Mouse (Mus musculus): ENCODE data around the gene Glb1. TPM values are rescaled to one million over a fixed set of nuclear protein-coding genes. Genes with fewer than 3 reads are reported as not detected.
A peak's percentile ranks its signal among the peaks of the same experiment; 100 is the strongest.

Gene Glb1
- total and polyA plus RNA-seq, 3 experiments = 7.0 to 15.7 TPM; not detected in 1

GRCm38 (mm10) chr9:114410313-114410862 lies 9.5 kb downstream of the Glb1 start:
- no peak for DNase-seq (ENCODE audit: low read depth, low spot score)
- Histone ChIP-seq H3K79me2 (ENCODE audit: control insufficient read depth, insufficient read depth, low read length, poor library complexity) (peaks cover 6% of the 10 kb centered on the region), H3K27ac (ENCODE audit: control insufficient read depth, low read depth, low read length) (no peak overlapping the region), H3K9me3 (replicated peaks; ENCODE audit: insufficient read depth, low read length) (no peaks in the 10 kb centered on the region), H3K9ac (ENCODE audit: control insufficient read depth, low read depth, low read length, poor library complexity, severe bottlenecking) (no peak overlapping the region), H3K4me3 (ENCODE audit: control insufficient read depth in 1 of 2, insufficient read depth in 1 of 2, low read depth in 2 of 2, low read length in 2 of 2) (no peak overlapping the region), H3K36me3 (ENCODE audit: control insufficient read depth in 1 of 2, insufficient read depth in 2 of 2, low read length in 2 of 2) (peaks cover 0 to 8% of the 10 kb centered on the region in 2 experiments; a peak in 3 of 4 replicates), H3K4me1 (ENCODE audit: control insufficient read depth in 1 of 2, insufficient read depth in 2 of 2, low read length in 2 of 2) (0 out of 4 replicates have a peak, but pooled peaks cover 0 to 3% of the 10 kb centered on the region in 2 experiments), H3K27me3 (ENCODE audit: control insufficient read depth in 1 of 2, insufficient read depth in 2 of 2, low read length in 2 of 2) (no peaks in the 10 kb centered on the region)
- TF ChIP-seq ELF1 (IDR thresholded peaks at IDR 0.05; ENCODE audit: low read depth, low read length) = no peak
- no peak for TF ChIP-seq TCF12 (IDR thresholded peaks at IDR 0.05; ENCODE audit: low read depth, low read length)
- TF ChIP-seq SMC3 (IDR thresholded peaks at IDR 0.05; ENCODE audit: low read depth, low read length) = no peak
- no peak for TF ChIP-seq GATA1 (IDR thresholded peaks at IDR 0.05; ENCODE audit: low read depth, low read length)
- no peak for TF ChIP-seq JUND (IDR thresholded peaks at IDR 0.05; ENCODE audit: low read depth, low read length)
- no peak for TF ChIP-seq MYB (IDR thresholded peaks at IDR 0.05; ENCODE audit: low read depth, low read length)
- TF ChIP-seq GABPA (IDR thresholded peaks at IDR 0.05; ENCODE audit: low read depth, low read length) = no peak
- no peak for TF ChIP-seq USF2 (IDR thresholded peaks at IDR 0.05; ENCODE audit: borderline replicate concordance in 1 of 2, insufficient read depth in 1 of 2, low read depth in 1 of 2, low read length in 2 of 2)
- no peak for TF ChIP-seq USF1 (IDR thresholded peaks at IDR 0.05; ENCODE audit: low read depth, low read length)

GRCm38 (mm10) chr9:114411295-114411694 lies 10.4 kb downstream of the Glb1 start:
- Histone ChIP-seq H3K27me3 (ENCODE audit: control insufficient read depth in 1 of 2, insufficient read depth in 2 of 2, low read length in 2 of 2) (no peaks in the 10 kb centered on the region), H3K36me3 (ENCODE audit: control insufficient read depth in 1 of 2, insufficient read depth in 2 of 2, low read length in 2 of 2) (peaks cover 0 to 8% of the 10 kb centered on the region in 2 experiments; a peak in 3 of 4 replicates), H3K9me3 (replicated peaks; ENCODE audit: insufficient read depth, low read length) (no peaks in the 10 kb centered on the region), H3K27ac (ENCODE audit: control insufficient read depth, low read depth, low read length) (no peak overlapping the region), H3K9ac (ENCODE audit: control insufficient read depth, low read depth, low read length, poor library complexity, severe bottlenecking) (no peak overlapping the region), H3K4me3 (ENCODE audit: control insufficient read depth in 1 of 2, insufficient read depth in 1 of 2, low read depth in 2 of 2, low read length in 2 of 2) (no peak overlapping the region), H3K79me2 (ENCODE audit: control insufficient read depth, insufficient read depth, low read length, poor library complexity) (peaks cover 3% of the 10 kb centered on the region; the same call in 1 of the 2 replicates), H3K4me1 (ENCODE audit: control insufficient read depth in 1 of 2, insufficient read depth in 2 of 2, low read length in 2 of 2) (0 out of 4 replicates have a peak, but pooled peaks cover 0 to 3% of the 10 kb centered on the region in 2 experiments)
- TF ChIP-seq ZNF384 (IDR thresholded peaks at IDR 0.05; ENCODE audit: low read depth, low read length) (no peak), CTCF (IDR thresholded peaks at IDR 0.05 in 2 of 3, conservative IDR thresholded peaks at IDR 0.05 in 1 of 3; ENCODE audit: control insufficient read depth in 1 of 3, insufficient read depth in 1 of 3, low read depth in 2 of 3, low read length in 3 of 3, poor library complexity in 1 of 3, severe bottlenecking in 1 of 3) (peak in 2 of 3 experiments; percentile 18 to 23; a peak in 3 of 6 replicates)
- DNase-seq (ENCODE audit: low read depth, low spot score) = no peak

DNA sequence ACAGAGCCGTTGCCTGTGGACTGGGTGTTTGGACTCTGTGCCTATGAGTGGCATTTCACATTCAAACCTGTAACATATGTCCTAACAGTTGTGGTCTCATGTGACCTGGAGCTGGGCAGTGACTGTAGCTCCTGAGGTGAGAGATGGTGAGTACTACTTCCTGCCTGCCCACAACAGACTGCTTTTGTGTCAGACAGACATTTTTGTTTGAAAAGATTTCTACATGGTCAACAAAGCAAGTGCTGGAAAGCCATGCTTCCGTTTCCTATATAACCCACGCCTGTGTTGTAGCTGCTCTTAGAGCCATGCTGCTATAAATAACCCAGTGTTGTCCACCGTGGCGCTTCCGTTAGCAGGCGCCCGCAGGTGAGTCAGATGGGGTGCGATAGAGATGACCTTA lies 11.5 kb downstream of the Glb1 start:
- Histone ChIP-seq H3K27me3 (ENCODE audit: control insufficient read depth in 1 of 2, insufficient read depth in 2 of 2, low read length in 2 of 2) (no peaks in the 10 kb centered on the region), H3K9me3 (replicated peaks; ENCODE audit: insufficient read depth, low read length) (no peaks in the 10 kb centered on the region), H3K4me3 (ENCODE audit: control insufficient read depth in 1 of 2, insufficient read depth in 1 of 2, low read depth in 2 of 2, low read length in 2 of 2) (no peak overlapping the region), H3K4me1 (ENCODE audit: control insufficient read depth in 1 of 2, insufficient read depth in 2 of 2, low read length in 2 of 2) (0 out of 4 replicates have a peak, but pooled peaks cover 0 to 3% of the 10 kb centered on the region in 2 experiments), H3K79me2 (ENCODE audit: control insufficient read depth, insufficient read depth, low read length, poor library complexity) (no peaks in the 10 kb centered on the region), H3K36me3 (ENCODE audit: control insufficient read depth in 1 of 2, insufficient read depth in 2 of 2, low read length in 2 of 2) (peaks cover 0 to 8% of the 10 kb centered on the region in 2 experiments; a peak in 3 of 4 replicates), H3K9ac (ENCODE audit: control insufficient read depth, low read depth, low read length, poor library complexity, severe bottlenecking) (no peak overlapping the region), H3K27ac (ENCODE audit: control insufficient read depth, low read depth, low read length) (no peak overlapping the region)
- DNase-seq (ENCODE audit: low read depth, low spot score) = no peak
- TF ChIP-seq ETS1 (IDR thresholded peaks at IDR 0.05; ENCODE audit: low read depth, low read length) (no peak), BHLHE40 (IDR thresholded peaks at IDR 0.05; ENCODE audit: borderline replicate concordance, low read depth, low read length) (no peak), JUND (IDR thresholded peaks at IDR 0.05; ENCODE audit: low read depth, low read length) (no peak), EP300 (IDR thresholded peaks at IDR 0.05; ENCODE audit: low read depth in 1 of 2, low read length in 2 of 2) (no peak), SMC3 (IDR thresholded peaks at IDR 0.05; ENCODE audit: low read depth, low read length) (no peak), POLR2A (IDR thresholded peaks at IDR 0.05; ENCODE audit: control insufficient read depth in 1 of 2, insufficient read depth in 1 of 2, low read depth in 1 of 2, low read length in 2 of 2, poor library complexity in 1 of 2) (no peak; a peak in 1 of 4 replicates), MYB (IDR thresholded peaks at IDR 0.05; ENCODE audit: low read depth, low read length) (no peak), TBP (IDR thresholded peaks at IDR 0.05; ENCODE audit: low read depth, low read length) (no peak), CHD2 (IDR thresholded peaks at IDR 0.05; ENCODE audit: low read length) (no peak), KAT2A (conservative IDR thresholded peaks at IDR 0.05; ENCODE audit: low read depth, low read length) (no peak), TAL1 (IDR thresholded peaks at IDR 0.05; ENCODE audit: low read length) (no peak)

Data from MEL (cell line).